Mouse (Mus musculus): Measurements from ENCODE around the gene Gabpb1. TPM values are rescaled to one million over a fixed set of nuclear protein-coding genes. Genes with fewer than 3 reads are reported as not detected.

The Gabpb1 gene
- 23.9 and 25.5 TPM in 2 replicates for total RNA-seq (2012; rRNA removed)
- total RNA-seq (2014; rRNA removed): 50.1 and 56.8 TPM in 2 replicates
- polyA plus RNA-seq (2012; ENCODE audit: insufficient read length, low read depth): 50.2 and 52.1 TPM in 2 replicates

DNA sequence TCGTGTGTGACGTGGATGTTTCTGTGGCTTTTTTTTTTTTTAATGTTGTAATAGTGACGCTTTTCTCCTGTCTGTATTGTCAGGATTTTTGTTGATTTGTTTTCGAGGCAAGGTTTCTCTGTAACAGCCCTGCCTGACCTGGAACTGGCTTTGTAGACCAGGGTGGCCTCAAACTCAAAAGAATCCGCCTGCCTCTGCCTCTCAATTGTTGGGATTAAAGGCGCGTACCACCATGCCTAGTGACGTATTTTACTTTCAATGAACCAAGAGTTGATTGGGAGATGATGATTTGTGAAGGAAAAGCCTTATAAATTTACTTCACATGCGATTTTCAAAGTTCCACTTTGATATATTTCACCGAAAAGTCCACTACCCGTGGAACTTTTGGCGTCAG lies at the start of gene Gabpb1:
TSS of gene Gabpb1 (minus strand) at position 216 of the 394 bp plus-strand sequence.
- Histone ChIP-seq H3K4me2 (ENCODE audit: insufficient read depth, low read depth, poor library complexity, severe bottlenecking) (peak within 1 kb of the TSS; percentile 96), H3K27me3 (replicated peaks) (no peaks in the 10 kb centered on the region), H3K79me2 (replicated peaks; ENCODE audit: control insufficient read depth, extremely low read depth, insufficient read depth, poor library complexity, severe bottlenecking) (peaks cover 58% of the 10 kb centered on the region), H3K4me3 (replicated peaks in 1 of 3; ENCODE audit: low read depth in 2 of 3, low read length in 2 of 3, poor library complexity in 1 of 3) (peak within 1 kb of the TSS; percentile 75 to 93 (median 89)), H3K9me3 (replicated peaks; ENCODE audit: low read length) (no peaks in the 10 kb centered on the region), H3K9ac (ENCODE audit: insufficient read depth, low read depth) (peak within 1 kb of the TSS; percentile 74), H3K36me3 (replicated peaks in 1 of 2; ENCODE audit: control insufficient read depth in 1 of 2, insufficient read depth in 1 of 2, low read length in 1 of 2) (peaks cover 0 to 12% of the 10 kb centered on the region in 2 experiments), H3K27ac (ENCODE audit: insufficient read depth, low read depth) (peak within 1 kb of the TSS; percentile 95), H3K4me1 (ENCODE audit: control insufficient read depth in 1 of 2, insufficient read depth in 2 of 2) (peaks cover 2 to 32% of the 10 kb centered on the region in 2 experiments; a peak in 3 of 4 replicates)
- in situ Hi-C loops (cut with MboI; ENCODE audit: low pct_ligation_motif_present, low pct_unique_long_range_greater_than_20kb, low sequenced_read_pairs) (no loop called here), dilution Hi-C loops (cut with MboI; ENCODE audit: extremely low pct_ligation_motif_present, extremely low pct_unique_long_range_greater_than_20kb, low sequenced_read_pairs) (no loop called here)
- peak; percentile 34 for DNase-seq (ENCODE audit: extremely low read depth)
- no peak for TF ChIP-seq PAX5 (IDR thresholded peaks at IDR 0.05; ENCODE audit: low read length)
- 0 out of 2 replicates have a peak, but pooled peaks have one; percentile 20 for TF ChIP-seq MXI1 (IDR thresholded peaks at IDR 0.05; ENCODE audit: low read depth, low read length)
- TF ChIP-seq SIN3A (IDR thresholded peaks at IDR 0.05; ENCODE audit: low read length): 0 out of 2 replicates have a peak, but pooled peaks have one; percentile 20
- TF ChIP-seq CHD1 (IDR thresholded peaks at IDR 0.05; ENCODE audit: low read depth, low read length): peak; percentile 69; the same call in 1 of the 2 replicates

- no peaks in the 10 kb centered on the region for H3K9me3 ChIP-seq (replicated peaks; ENCODE audit: low read length)
- H3K4me2 ChIP-seq (ENCODE audit: insufficient read depth, low read depth, poor library complexity, severe bottlenecking): no peak overlapping the region
- no peak overlapping the region for H3K27ac ChIP-seq (ENCODE audit: insufficient read depth, low read depth)
- no peak overlapping the region for H3K4me3 ChIP-seq (replicated peaks in 1 of 3; ENCODE audit: low read depth in 2 of 3, low read length in 2 of 3, poor library complexity in 1 of 3)
- in situ Hi-C loops (cut with MboI; ENCODE audit: low pct_ligation_motif_present, low pct_unique_long_range_greater_than_20kb, low sequenced_read_pairs): no loop called here
- H3K9ac ChIP-seq (ENCODE audit: insufficient read depth, low read depth): no peak overlapping the region
- no peak for TF ChIP-seq ZC3H11A (IDR thresholded peaks at IDR 0.05; ENCODE audit: low read depth, low read length)
- TF ChIP-seq CHD2 (IDR thresholded peaks at IDR 0.05; ENCODE audit: low read length): no peak
- TF ChIP-seq MAX (IDR thresholded peaks at IDR 0.05; ENCODE audit: low read length): no peak
- no peak for TF ChIP-seq BHLHE40 (IDR thresholded peaks at IDR 0.05; ENCODE audit: low read depth, low read length)
- TF ChIP-seq SMC3 (IDR thresholded peaks at IDR 0.05; ENCODE audit: low read depth, low read length): no peak
- no peak for TF ChIP-seq MAFK (IDR thresholded peaks at IDR 0.05; ENCODE audit: insufficient replicate concordance, low read length)
- TF ChIP-seq ZKSCAN1 (IDR thresholded peaks at IDR 0.05; ENCODE audit: borderline replicate concordance, low read depth, low read length): no peak
- TF ChIP-seq HCFC1 (IDR thresholded peaks at IDR 0.05; ENCODE audit: low read depth, low read length): no peak
- no peak for TF ChIP-seq TBP (conservative IDR thresholded peaks at IDR 0.05; ENCODE audit: low read depth, low read length)
- TF ChIP-seq USF1 (IDR thresholded peaks at IDR 0.05; ENCODE audit: low read depth, low read length): no peak
- no peak for TF ChIP-seq EP300 (IDR thresholded peaks at IDR 0.05; ENCODE audit: low read length)
- H3K4me1 ChIP-seq (ENCODE audit: control insufficient read depth in 1 of 2, insufficient read depth in 2 of 2): peaks cover 0 to 21% of the 10 kb centered on the region in 2 experiments; a peak in 2 of 4 replicates
- H3K36me3 ChIP-seq (replicated peaks in 1 of 2; ENCODE audit: control insufficient read depth in 1 of 2, insufficient read depth in 1 of 2, low read length in 1 of 2): peaks cover 7 to 40% of the 10 kb centered on the region in 2 experiments
- H3K79me2 ChIP-seq (replicated peaks; ENCODE audit: control insufficient read depth, extremely low read depth, insufficient read depth, poor library complexity, severe bottlenecking): peaks cover 18% of the 10 kb centered on the region
- no peak for DNase-seq (ENCODE audit: extremely low read depth)
- dilution Hi-C loops (cut with MboI; ENCODE audit: extremely low pct_ligation_motif_present, extremely low pct_unique_long_range_greater_than_20kb, low sequenced_read_pairs): no loop called here
- no peaks in the 10 kb centered on the region for H3K27me3 ChIP-seq (replicated peaks)
Measured at GRCm38 (mm10) chr2:126712950-126713349, 36.8 kb upstream of the Gabpb1 start.
